Mouse (Mus musculus) forebrain, embryonic 14.5 days (tissue): ENCODE results near the gene Ubqln4. TPM values are rescaled to one million over a fixed set of nuclear protein-coding genes. Genes with fewer than 3 reads are reported as not detected.

ENCODE experiments used
- ATAC-seq: fragments of 200-750 bp; cut with Nextera tagmentation; 2 replicates; pipeline ENCODE4 v1.8.0; 2017; ENCODE audit warnings: mild to moderate bottlenecking, moderate library complexity
- DNase-seq: peaks from one replicate; pipeline ENCODE4 v3.0.0-alpha.2; 2015; ENCODE audit warnings: low spot score
- H3K27ac ChIP-seq: fragments of 300-500 bp; sonication (generic); 2 replicates; pipeline ENCODE4 v1.5.1; 2014; ENCODE audit warnings: low read depth, mild to moderate bottlenecking, control low read depth, low read length, moderate library complexity
- H3K27me3 ChIP-seq: fragments of 300-500 bp; sonication (generic); replicated peaks from 2 replicates; pipeline ENCODE4 v1.6.1; 2014; ENCODE audit warnings: low read length, control low read depth, mixed read lengths; ENCODE audit not compliant: control insufficient read depth, insufficient read depth
- H3K36me3 ChIP-seq: fragments of 300-500 bp; sonication (generic); 2 replicates; pipeline ENCODE4 v1.6.1; 2014; ENCODE audit warnings: low read length, control low read depth; ENCODE audit not compliant: control insufficient read depth, insufficient read depth
- H3K4me1 ChIP-seq: fragments of 300-500 bp; sonication (generic); 2 replicates; pipeline ENCODE4 v1.6.1; 2014; ENCODE audit warnings: antibody characterized with exemption, low read length, control low read depth; ENCODE audit not compliant: control insufficient read depth, insufficient read depth
- H3K4me2 ChIP-seq: fragments of 300-500 bp; sonication (generic); 2 replicates; pipeline ENCODE4 v1.6.1; 2014; ENCODE audit warnings: mild to moderate bottlenecking, control low read depth, low read length
- H3K4me3 ChIP-seq: fragments of 300-500 bp; sonication (generic); 2 replicates; pipeline ENCODE4 v1.5.1; 2014; ENCODE audit warnings: low read depth, low read length, control low read depth
- H3K9ac ChIP-seq: fragments of 300-500 bp; sonication (generic); 2 replicates; pipeline ENCODE4 v1.6.1; 2014; ENCODE audit warnings: mild to moderate bottlenecking, low read length, control low read depth, moderate library complexity
- H3K9me3 ChIP-seq: fragments of 300-500 bp; sonication (generic); replicated peaks from 2 replicates; pipeline ENCODE4 v1.6.1; 2016; ENCODE audit warnings: low read length, control low read depth, mixed read lengths; ENCODE audit not compliant: control insufficient read depth
- WGBS: fragments of 180-500 bp; shearing (Covaris S2); extraction: QIAGEN DNeasy Blood & Tissue Kit; methylation state at CpG from one replicate; pipeline ENCODE4 v1.1.7; 2014; 5-methylcytosine and 5-hydroxymethylcytosine counted together
- polyA plus RNA-seq: library from polyadenylated mRNA; unstranded; fragments of >200 nt; fragmentation: Nextera tagmentation; extraction: Ambion mirVana; gene quantifications from 2 replicates; pipeline ENCODE4 v1.2.1, GENCODE M21; 2014

Gene Ubqln4
- polyA plus RNA-seq, 1 experiment from 2014 or later: 40.5 TPM

DNA sequence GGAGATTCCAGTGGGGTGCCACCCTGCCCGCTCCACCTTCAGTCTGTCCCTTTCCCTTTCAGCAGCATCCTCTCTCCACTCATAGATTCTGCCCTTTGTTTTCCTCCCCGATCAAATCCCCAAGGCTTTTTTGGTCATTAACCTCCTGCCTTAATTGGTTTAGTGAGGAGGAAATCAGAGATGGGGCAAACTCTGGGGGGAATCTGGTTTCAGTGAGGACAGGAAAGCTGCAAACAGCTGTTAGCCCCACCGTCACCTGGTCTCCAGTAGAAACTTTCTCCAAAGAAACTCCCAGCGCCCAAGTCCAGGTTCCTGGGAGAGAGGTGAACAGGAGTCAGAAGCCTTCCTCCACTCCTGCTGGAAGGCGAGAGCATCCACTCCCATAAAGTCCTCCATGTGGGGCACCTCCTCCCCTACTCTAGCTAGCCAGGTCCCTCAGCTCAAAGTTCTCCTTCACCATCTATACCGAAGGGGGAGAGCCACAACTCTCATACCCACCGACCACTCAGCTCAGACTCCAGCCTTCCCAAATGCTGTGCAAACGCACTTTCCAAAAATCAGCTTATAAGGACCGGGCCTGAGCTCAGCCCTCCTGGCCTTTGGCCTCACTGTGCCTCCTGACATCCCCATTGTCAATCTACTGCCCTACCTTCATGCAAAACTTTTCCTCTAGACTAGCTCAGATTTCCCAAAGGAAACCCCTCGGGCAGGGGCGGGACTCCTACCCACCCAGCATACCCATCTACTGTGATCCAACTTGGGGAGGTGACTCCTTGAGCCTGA is 23.3 kb upstream of the Ubqln4 start:
- Histone ChIP-seq H3K9ac (peak overlapping the region; percentile 100), H3K27me3 (no peaks in the 10 kb centered on the region), H3K27ac (peak overlapping the region; percentile 99), H3K4me3 (peak overlapping the region; percentile 86), H3K4me1 (peaks cover 39% of the 10 kb centered on the region), H3K36me3 (peaks cover 17% of the 10 kb centered on the region), H3K9me3 (no peaks in the 10 kb centered on the region), H3K4me2 (peak overlapping the region; percentile 92)
- DNase-seq (no peak), ATAC-seq (no peak)
- 2% methylated on average over 11 of the region's 11 CpGs for WGBS

DNA sequence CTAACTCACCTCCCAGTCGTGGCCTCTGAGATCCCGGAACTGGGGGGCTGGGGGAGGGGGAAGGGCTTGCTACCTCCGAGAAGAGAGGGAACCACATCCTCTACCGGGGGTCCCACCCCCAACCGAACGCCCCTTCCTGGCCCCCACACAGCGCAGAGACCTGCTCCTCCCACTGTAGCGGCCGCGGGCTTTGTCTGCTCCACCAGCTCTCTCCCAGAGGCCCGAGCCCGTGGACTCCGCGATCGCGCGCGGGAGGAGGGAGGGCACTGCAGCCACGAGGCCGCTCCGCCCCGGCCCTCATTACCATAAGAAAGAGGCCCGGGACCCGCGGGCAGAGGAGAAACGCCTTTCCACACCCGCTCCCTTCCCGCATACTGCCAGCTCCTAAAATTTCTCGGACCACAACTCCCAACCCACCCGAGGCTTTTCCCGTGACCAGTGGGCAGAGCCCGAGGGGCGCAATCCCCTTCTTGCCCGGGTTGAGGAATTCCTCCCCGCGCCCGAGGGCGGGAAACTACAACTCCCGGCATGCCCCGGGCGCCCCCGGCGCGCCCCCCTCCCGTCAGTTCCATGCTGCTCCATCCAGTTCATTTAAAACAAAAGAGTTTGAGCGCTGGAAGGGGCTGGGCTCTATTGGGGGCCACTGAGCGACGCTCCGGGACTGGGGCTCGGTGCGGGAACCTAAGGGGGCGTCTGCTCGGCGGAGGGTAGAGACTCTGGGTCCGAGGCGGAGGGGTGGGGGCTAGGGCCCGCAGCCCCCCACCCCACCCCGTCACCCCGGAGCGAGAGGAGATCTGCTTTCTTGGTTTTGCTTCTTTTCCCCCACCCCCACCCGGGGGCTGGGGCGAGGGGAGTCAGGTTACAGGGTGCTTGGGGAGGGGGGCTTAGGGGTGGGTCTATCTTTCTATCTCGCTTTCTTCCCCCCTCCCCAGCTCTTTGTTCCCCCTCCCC is 21.9 kb upstream of the Ubqln4 start:
- Histone ChIP-seq H3K4me2 (peak overlapping the region; percentile 92), H3K36me3 (peaks cover 26% of the 10 kb centered on the region), H3K4me3 (peak overlapping the region; percentile 86), H3K9ac (peak overlapping the region; percentile 100), H3K27me3 (no peaks in the 10 kb centered on the region), H3K9me3 (no peaks in the 10 kb centered on the region), H3K27ac (peak overlapping the region; percentile 99), H3K4me1 (peaks cover 48% of the 10 kb centered on the region)
- under 1% methylated on average over 60 of the region's 63 CpGs for WGBS
- DNase-seq (peak; percentile 96), ATAC-seq (peak; percentile 89)

DNA sequence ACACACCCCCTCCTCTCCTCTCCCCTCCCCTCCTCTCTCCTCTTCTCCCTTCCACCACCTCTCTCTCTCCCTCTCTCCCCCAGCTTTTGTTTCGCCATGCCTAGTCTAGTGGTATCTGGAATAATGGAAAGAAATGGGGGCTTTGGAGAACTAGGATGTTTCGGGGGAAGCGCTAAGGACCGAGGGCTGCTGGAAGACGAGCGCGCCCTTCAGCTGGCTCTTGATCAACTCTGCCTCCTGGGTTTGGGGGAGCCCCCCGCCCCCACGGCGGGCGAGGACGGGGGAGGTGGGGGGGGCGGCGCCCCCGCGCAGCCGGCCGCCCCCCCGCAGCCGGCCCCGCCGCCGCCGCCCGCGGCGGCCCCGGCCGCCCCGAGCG is 21.3 kb upstream of the Ubqln4 start, which contains the start of gene Mex3a:
Gene Mex3a, plus strand, starts transcription at position 97 of the 376 bp plus-strand sequence.
- Histone ChIP-seq H3K36me3 (peaks cover 33% of the 10 kb centered on the region), H3K4me1 (peaks cover 54% of the 10 kb centered on the region), H3K27me3 (no peaks in the 10 kb centered on the region), H3K9me3 (no peaks in the 10 kb centered on the region), H3K9ac (peak within 1 kb of the TSS; percentile 100), H3K4me2 (peak within 1 kb of the TSS; percentile 92), H3K27ac (peak within 1 kb of the TSS; percentile 99), H3K4me3 (peak within 1 kb of the TSS; percentile 86)
- no peak for ATAC-seq
- DNase-seq: no peak
- WGBS: 1% methylated on average over 15 of the region's 31 CpGs

GRCm38 (mm10) chr3:88532689-88533511 is 20.7 kb upstream of the Ubqln4 start:
- Histone ChIP-seq H3K9me3 (no peaks in the 10 kb centered on the region), H3K4me2 (peak overlapping the region; percentile 92), H3K27ac (peak overlapping the region; percentile 99), H3K9ac (peak overlapping the region; percentile 100), H3K27me3 (no peaks in the 10 kb centered on the region), H3K4me1 (peaks cover 54% of the 10 kb centered on the region), H3K36me3 (peaks cover 39% of the 10 kb centered on the region), H3K4me3 (peak overlapping the region; percentile 86)
- under 1% methylated on average over 35 of the region's 40 CpGs for WGBS
- DNase-seq: peak; percentile 83
- ATAC-seq: peak; percentile 35

GRCm38 (mm10) chr3:88533706-88534105 is 19.9 kb upstream of the Ubqln4 start:
- Histone ChIP-seq H3K4me2 (peak overlapping the region; percentile 92), H3K9ac (peak overlapping the region; percentile 100), H3K27me3 (no peaks in the 10 kb centered on the region), H3K4me3 (peak overlapping the region; percentile 86), H3K4me1 (peaks cover 55% of the 10 kb centered on the region), H3K9me3 (no peaks in the 10 kb centered on the region), H3K27ac (peak overlapping the region; percentile 99), H3K36me3 (peaks cover 44% of the 10 kb centered on the region)
- DNase-seq: no peak
- 2% methylated on average over 4 of the region's 5 CpGs for WGBS
- peak; percentile 0; the same call in 1 of the 2 replicates for ATAC-seq

DNA sequence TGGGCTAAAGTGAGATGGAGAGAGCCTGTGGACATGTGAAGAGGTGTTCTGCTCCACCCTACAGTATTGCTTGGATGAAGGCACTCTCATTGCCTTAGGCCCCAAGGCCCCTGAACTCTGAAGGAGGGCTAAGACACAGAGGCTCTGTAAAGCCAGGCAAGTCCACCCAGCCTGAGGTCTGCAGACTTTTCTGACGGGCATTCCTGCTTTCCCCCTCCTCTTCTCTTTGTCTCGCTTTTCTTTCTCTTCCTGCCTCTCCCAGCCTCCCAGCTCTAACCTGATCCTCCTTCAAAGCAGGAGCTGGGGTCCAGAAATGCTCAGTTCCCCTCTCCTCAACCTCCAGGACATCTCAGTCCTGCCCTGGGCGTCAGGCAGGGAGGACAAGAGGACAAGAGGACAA is 18.6 kb upstream of the Ubqln4 start:
- no peak for DNase-seq
- no peak for ATAC-seq
- WGBS: 5% methylated on average over 3 of the region's 3 CpGs
- Histone ChIP-seq H3K27me3 (no peaks in the 10 kb centered on the region), H3K4me2 (peak overlapping the region; percentile 92), H3K27ac (peak overlapping the region; percentile 99), H3K9me3 (no peaks in the 10 kb centered on the region), H3K4me1 (peaks cover 46% of the 10 kb centered on the region), H3K36me3 (peaks cover 53% of the 10 kb centered on the region), H3K4me3 (peak overlapping the region; percentile 86), H3K9ac (peak overlapping the region; percentile 100)

- Histone ChIP-seq H3K27ac (peak overlapping the region; percentile 99), H3K36me3 (peaks cover 58% of the 10 kb centered on the region), H3K4me1 (peaks cover 47% of the 10 kb centered on the region), H3K4me3 (peak overlapping the region; percentile 86), H3K9ac (peak overlapping the region; percentile 100), H3K4me2 (peak overlapping the region; percentile 92), H3K9me3 (no peaks in the 10 kb centered on the region), H3K27me3 (no peaks in the 10 kb centered on the region)
- ATAC-seq (no peak), DNase-seq (no peak)
- WGBS: 15% methylated on average over 4 of the region's 4 CpGs
Observed at GRCm38 (mm10) chr3:88535527-88535926, 18.0 kb upstream of the Ubqln4 start.
